Mouse (Mus musculus): Measurements from ENCODE around the gene Myof.
A peak's percentile ranks its signal among the peaks of the same experiment; 100 is the strongest.

Myof gene

DNA sequence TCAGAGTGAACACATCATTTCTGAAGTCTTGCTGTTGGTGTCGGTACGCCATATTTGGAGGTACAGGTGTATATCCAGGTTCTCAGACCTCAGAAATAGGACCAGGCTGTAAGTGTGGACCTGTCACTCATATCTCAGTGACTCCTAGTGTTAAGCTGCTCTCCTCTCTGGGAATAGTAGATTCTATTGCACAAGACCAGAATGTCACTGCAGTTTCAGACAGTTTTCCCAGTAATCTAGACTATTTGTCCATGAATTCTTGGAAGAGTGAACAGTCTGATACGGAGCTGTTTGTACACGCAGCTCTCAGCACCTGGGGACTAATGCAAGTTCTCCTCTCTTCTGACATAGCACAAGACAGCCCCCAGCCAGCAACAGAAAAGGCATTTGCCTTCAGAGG, 42.4 kb downstream of the Myof start:
- no peak for DNase-seq

DNA sequence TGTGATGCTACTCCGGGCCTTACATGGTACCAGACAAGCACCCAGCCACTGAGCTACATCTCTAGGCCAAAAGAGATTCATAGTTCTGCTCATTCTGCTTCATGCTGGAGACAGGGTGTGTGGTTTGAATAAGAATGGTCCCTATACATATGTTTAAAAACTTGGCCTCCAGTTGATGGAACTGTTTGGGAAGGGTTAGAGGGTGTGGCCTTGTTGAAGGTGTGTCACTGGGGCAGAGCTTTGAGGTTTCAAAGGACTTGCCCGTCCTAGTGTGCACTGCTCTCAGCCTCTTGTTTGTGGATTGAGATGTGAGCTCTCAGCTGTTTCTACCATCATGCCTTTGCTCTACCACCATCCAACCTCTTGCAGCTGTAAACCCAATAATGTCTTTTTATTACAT, 43.4 kb downstream of the Myof start:
- DNase-seq, result no peak

DNA sequence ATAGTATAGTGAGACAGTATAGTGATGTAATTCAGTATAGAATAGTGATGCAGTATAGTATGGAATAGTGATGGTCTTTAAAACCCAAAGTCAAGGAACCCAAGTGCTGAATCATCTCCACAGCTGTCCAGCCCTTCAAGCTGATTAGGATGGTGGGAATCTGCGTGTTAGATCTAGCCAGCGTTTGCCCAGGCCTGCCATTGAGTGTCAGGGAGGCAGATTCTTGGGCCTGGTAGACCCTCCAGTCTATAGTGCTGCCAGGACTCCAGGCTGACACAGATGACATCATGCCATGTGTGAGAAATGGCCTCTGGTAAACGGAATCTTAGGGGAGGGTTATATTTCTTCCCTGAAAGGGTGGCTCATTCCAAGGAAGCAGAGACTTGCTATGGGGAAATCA, 49.1 kb downstream of the Myof start:
- DNase-seq, result no peak

DNA sequence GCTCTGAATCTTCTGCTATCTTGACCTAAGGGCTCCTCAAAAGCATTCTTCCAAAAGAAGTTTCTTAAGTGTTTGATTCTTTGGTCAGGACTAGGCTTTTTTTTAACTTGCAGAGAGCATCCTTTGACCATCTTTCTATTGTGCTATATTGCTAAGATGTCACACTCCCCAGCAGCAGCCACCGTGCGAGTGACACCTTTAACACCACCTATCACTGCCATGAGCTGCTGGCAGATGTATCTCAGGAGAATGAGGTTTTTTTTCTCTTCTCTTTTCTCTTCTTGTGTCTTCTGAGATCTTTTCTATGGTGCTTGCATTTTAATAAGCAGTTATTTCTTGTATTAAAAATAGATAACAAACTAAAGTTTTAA, 51.2 kb downstream of the Myof start:
- no peak for DNase-seq

DNA sequence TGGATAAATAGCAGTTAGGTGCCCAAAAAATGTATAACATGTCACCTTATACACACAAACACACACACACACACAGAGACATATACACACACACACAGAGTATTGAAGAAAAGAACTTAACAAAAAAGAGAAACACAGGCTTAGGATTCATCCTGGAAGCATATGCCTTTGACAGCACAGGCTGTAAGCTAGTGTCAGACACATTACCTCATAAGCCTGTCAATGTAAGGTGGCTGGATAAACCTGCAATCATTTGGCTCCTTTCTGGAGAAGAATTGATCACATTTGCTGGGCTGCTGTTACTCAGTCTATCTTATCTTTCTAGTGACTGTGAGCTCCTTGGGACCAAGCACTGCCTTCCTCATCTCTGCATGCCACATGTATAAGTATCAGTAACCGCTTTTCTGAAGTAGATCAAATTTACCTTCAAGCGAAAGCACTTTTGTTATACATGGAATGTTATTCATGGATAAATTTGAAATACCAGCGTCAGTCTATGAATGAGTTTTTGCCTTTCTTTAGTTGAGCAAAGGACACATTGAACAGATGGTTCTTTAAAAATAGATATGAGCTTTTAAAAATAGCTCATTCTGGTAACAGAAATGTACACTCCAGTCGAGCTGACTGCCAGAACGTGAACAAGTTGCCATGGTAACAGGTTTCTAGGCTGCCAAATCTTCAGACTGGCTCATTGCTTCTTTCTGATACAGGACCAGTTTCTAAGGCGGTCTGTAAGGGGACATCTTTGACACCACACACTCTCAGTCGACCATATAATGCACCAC, 51.8 kb downstream of the Myof start:
- peak in 1 of 2 experiments; percentile 8 for DNase-seq

DNA sequence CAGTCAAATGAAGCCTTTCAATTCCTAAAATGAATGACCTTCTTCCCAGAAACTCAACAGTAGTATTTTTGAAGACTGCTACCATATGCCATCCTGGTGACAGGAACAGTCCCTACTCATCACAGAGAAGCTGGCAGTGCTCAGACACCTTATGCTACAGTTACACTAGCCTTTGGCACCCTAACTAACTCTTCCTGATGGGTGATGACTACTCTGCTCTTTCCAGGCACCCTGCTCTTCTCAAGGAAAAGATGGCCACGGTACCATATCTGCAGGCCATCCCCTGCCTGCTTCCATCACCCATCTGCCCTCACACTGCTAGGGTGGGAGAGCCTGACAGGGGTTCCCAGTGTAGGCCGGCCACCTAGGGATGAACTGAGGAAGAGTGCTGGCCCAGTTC, 53.4 kb downstream of the Myof start:
- DNase-seq, result no peak

DNA sequence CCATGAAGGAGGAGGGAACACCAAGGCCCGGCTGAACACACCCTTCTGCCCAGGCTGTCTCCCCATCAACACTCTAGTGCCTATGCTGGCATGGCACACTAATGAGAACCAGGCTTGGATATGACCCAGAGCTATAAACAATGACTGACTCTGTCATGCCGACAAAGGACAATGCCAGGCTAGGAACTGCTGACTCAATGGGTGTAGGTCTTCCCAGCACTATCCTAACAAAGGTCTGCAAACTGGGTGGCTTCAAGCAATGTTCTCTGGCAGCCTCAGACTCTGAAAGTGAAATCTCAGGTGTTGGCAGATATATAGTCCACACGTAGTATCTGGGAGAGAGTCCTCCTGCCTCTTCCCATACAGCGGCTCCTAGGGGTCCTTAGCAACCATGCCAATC, 55.2 kb downstream of the Myof start:
- DNase-seq, result no peak

DNA sequence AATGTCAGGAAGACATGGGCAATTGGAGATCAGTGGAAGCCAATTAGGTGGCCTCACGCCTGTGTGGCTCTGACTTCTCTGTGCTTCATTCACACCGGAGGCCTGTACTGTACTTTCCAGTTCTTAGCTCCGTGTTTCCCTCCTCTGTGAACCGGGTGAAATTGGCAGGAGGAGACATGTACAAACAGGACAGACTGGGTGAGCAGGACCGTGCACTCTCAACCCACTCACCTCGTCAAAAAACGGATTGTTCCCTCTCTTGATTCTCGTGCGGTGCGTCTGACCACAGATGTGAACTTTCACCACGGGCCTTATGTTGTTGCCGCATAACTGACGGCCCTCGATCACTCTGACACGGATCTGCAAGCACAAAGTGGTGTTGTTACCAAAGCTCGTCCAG, 57.6 kb downstream of the Myof start:
- no peak for DNase-seq

DNA sequence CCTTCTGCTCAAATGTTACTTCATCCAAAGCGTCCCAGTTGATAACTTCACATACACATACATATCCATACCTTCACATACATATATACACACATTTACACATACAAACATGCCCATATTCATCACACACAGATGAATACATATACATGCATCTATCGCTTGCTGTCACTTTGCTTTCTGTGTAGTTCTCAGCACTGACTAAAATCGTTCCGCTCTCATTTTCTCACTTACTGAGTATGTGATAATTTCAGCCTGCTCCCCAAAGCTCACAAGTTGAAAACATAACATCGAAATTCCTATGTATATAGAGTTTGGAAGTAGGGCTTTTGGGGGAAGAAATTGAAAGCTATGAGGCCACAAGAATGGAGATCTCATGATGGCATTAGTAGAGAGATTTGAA, 67.4 kb downstream of the Myof start:
- no peak for DNase-seq

DNA sequence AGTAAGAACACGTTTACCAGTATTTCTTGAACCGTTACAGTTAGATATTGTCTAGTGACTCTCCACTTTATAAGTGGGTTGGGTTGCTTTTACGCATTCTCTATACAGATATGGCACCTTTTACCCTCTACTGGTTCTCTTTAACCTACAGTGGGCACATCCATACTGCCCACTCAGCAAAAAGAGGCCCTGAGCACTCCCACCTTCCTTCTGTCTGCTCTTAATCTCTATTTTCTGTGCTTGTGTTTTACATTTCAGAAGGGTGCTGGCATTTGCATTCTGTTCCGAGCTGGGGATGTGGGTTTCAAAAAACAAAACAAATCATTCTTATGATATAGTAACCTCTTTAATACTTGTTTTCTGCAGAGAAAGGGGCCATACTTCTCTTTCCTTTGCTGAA, 72.8 kb downstream of the Myof start:
- DNase-seq, result no peak

DNA sequence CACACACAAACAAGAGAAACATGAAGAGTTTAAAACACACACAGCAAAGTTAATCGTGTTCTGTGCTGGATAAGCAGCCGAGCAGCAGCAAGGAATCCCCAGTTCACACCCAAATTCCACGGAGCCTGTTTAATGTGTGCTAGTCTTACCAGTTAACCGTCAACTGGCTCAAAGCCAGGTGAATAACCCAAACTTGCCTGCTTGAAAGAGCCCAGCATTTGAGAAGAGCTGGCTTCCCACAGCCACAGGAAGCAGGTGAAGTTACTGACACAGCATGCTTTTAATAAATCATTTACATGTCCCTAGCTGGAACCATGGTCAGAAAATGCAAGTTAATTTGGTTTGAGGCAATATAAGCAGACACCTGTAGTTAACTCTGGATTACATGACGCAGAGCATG, 73.4 kb downstream of the Myof start:
- peak; percentile 75 to 88 for DNase-seq

DNA sequence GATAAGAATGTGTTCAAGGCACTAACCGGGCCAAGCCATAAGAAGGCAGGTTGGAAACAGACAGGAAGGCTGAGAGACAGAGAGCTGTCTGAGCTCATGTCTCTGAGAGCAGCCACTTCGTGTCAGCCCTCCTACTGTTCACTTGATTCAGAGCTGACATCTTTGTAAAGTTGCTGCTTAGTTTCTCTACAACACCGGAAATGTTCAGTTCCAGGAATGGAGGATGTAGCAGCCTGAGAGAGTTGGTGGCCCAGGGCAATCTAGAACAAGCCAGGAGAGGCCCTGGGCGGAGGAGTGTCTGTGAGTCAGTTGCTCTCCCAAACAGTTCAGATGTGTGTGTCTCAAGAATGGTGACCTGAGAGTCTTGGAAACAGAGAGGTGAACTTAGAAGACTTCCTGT, 77.5 kb downstream of the Myof start:
- no peak for DNase-seq

DNA sequence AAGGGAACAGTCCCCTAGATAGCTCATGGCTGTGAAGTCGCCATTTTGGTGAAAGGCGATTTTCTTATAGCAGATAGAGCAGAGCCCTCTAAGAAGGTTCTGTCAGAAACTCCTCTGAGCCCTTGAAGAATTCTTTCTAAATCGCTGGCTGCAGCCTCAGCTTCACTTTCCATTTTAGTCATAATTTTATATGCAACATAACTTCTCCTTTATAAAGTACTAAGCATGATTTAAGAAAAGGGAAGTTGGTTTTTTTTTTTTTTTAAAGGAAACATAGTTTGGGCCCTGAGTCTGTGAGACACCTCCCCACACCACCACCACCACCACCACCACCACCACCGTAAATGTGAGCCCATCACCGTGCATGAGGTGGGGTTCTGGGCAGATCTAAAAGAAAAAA, 80.0 kb downstream of the Myof start:
- DNase-seq, result no peak

DNA sequence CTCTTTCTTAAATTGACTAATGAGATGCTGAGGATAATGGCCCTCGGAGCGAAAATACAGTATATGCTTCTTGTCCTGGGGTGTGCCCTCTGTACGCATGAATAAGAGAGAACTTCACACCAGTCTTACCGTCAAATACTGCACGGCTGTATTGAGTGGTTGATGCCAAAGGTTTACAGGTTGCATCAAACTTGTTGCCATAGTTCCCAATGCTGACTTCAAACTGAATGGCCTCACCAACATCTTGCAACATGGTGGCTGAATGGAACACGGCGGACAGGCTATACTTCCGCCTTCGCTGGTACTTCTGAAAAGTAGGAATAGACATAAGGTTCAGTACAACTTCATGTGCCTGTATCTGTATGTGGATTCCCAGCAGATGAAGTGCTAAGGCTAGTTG, 82.6 kb downstream of the Myof start:
- DNase-seq, result no peak

DNA sequence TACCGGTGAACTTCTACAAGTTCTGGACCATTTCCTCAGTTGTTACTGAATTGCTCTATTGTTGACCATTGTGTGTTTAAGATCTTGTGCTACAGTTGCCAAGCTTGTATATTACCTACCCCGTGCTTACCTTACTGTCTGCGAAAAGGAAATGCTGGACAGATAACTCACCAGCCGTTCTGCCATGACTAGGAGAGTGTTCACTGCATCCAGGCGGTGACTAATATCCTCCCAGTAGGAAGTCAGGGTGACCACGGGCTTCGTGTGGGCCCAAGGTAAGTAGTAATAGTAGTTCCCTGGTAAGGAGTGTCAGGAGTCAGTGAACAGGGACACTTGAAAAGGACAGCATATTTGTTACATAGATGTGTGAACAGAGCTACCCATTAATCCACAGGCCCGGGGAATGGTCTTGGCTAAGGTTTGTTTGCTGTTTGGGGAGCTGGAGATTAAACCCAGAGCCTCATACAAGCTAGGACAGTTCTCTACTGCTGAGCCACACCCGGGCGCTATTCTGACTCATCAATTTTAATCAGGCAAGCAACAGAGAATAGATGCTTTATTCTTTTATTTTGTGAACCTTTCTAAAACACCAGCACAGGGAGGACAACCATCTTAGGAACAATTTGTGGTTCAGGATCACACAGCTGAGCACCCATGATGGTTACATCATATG, 83.7 kb downstream of the Myof start:
- DNase-seq, result no peak

DNA sequence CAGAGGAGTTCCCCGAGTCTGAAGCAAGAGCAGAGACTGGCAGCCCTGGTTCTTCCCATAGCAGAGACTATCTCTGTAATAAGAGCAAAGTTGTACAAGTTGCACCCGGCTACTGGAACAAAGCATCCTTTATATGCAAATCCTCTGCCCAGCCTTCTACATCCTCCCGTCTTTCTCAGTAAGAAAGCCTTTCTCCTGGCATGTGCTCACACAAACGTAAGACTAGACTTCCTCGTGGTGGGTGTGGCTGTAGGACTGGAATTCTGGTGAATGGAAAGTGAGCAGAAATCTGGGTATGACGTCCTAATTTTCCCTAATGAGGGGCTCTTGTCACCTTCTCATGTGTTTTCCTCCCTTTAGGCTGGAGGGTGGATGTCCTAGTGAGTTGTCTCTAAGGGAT, 84.3 kb downstream of the Myof start:
- DNase-seq, result no peak

DNA sequence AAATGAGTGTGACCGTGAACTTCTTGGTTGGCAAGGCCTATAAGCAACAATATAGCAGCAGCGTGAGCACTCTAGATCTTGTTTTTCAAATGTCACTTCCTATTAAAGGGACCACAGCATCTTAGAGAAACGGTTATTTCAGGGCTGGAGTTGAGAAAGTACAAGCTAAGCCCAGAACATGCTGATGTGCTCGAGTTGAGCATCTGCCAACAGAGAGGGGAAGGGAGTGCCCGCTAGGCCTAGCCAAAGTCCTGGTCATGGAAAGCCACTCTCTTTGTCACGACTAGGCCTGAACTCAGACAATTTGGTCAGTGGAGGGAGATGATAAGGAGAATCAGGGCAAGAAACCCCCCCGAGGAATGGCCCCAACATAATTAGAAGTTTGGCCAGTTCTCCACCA, 86.1 kb downstream of the Myof start:
- peak; percentile 4 to 13 for DNase-seq

DNA sequence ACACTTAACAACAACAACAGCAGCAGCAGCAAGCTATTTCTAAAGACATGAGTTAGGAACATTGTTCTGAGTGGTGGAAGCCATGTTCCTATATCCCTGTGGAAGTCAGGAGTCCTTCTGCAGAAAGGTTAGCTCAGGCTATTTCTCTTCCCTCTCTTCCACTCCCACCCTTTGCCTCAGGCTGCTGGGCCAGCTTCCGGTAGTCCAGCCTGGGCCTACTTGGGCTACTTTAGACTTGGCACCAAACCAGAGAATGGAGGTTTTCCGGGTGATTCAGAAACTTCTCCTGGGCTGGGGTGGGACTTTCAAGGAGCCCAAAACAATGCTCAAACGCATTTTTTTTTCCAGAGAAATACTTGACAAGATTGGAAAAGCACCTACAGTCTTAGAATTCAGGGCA, 87.4 kb downstream of the Myof start:
- DNase-seq, result no peak

DNA sequence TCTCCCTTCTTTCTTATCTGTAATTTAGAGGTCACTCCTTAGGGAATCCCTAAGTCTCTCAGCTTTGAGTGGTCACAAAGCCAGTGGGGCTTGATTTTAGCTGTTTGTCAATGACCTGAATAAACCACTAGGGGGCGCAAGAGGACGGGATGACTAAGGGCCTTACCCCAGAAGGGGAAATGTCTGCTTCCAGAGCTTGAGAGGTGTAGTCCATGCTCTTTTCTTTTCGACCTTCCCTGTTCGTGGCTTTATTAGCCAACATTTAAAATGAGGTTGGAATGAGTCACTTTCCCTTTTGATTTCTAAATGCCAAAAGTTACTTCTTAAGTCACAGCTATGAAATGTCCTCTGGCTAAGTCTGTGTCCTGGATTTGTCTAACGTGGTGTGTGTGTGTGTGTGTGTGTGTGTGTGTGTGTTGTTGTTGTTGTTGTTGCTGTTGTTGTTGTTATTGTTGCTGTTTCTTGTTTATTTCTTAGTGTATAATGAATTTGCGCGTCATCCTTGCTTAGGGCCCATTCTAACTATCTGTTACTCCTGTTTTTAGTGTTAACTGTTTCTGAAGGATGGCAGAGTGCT, 87.9 kb downstream of the Myof start:
- DNase-seq, result peak; percentile 77 to 82

DNA sequence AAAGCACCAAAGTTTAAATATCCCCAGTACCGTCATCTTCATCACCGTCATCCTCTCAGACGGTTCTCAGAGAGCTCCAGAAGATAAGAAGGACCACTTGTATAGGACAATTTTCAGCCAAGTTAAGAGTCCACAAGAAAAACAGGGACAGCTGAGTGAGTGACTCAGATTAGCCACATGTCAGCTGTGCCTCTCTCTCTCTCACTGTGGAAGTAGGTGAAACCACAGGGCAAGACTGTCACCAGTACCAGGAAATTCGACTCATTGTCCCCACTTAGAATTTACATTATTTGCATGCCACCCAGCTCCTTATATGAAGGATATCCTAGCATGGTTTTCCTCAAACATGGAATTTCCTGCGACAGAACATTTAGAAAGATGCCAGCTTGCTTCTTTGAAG, 88.6 kb downstream of the Myof start:
- no peak for DNase-seq

DNA sequence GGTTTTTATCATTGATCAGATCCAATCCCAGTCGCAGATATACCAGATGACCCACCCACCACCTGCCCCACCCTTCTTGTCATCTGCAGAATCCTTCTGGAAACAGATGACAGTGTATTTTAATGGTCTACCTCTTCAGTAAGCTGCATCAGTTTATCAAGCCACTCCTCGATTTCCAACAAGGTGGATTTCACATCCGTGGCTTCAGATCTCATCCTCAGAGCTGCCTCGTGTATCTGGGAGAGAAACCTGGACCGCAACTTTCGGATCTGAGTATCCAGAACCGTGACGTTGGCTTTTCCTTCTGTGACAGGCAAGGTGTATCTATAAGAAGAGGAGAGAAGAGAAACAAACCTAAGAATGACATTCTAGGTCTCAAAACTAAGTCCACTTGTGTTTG, 89.1 kb downstream of the Myof start:
- no peak for DNase-seq

DNA sequence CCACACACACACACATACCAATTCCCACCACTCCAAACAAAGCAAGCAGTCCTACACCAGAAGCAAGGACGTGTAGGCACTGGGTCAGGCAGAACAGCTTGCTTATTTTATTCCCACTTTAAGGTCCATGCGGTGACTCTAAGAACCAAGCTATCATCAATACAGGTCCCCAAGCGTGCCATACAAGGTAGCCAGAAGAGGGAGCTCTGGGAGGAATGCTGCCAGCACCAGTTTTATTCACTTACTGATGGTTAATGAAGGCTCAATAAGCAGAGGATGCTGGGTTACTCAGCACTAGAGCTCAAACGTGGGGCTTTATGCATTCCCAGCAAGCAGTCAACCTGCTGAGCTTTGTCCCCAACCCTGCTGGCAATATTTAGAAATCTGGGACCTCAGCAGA, 96.7 kb downstream of the Myof start:
- DNase-seq, result no peak

DNA sequence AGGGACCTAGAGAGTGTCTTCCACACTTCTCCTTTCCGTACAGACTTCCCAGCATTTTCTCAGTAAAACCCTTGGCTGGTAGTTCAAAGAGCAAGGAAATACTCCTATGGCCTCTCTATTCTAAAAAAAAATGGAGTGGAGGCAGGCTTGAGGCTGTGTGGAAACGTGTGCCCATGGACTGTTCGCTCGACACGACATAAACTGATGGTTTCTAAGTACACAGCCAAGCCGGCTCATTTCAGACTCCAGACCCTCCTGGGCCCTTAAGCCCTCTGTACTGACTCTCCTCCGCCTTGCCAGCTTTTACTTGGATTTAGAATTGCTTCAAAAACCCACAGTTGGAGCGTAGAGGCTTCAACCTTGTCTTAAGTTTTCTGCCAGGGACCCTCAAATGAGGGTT, 97.3 kb downstream of the Myof start:
- DNase-seq, result no peak

DNA sequence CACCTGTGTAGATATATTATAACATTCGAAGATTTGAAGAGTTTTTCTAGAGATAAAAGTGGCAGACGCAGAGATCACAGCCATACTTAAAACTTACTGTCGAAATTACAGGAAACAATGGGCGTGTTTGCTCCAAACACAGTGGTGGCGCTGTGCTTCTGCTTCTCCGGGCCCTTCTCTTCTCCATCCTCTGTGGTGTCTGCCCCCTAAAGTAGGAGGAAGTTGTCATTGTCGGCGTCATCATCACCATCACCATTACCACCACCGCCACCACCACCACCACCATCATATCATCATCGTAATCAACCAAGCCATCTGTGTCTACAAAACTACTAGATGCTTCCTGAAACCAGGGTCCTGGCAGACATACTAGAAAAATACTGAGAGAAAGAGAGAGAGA, 104.2 kb downstream of the Myof start:
- DNase-seq, result no peak

DNA sequence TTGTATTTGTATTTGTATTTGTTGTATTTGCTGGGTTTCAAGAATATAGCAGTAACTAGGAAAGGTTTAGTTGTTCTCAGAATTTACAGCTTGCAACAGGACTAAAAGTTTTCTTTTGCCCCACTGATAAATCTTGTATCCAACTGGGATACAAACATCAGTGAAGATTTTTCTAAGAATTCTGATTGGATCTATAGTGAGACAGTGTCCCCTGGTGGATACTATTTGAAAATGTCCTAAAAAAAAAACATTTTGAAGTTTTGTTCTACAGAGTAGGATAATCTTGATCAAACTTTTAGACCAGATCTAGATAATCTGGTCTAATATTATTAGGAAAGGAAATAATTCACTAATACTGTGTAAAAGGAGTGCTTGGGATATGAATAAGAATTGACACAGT, 106.3 kb downstream of the Myof start:
- no peak for DNase-seq
